Mouse (Mus musculus) mouse embryonic stem cell (cell line): ENCODE measurements around the gene Mettl5.

Experiments
- in situ Hi-C, 2 experiments: fragments of 300-500 bp; cut with MboI; formaldehyde crosslinking; loops; 1 replicate in 1 of 2; 3 replicates in 1 of 2; pipeline ENCODE4 v1.14.3; 2019 to 2020; ENCODE audit warnings: low sequenced_read_pairs in 2 of 2, low pct_unique_long_range_greater_than_20kb in 1 of 2, mixed read lengths in 1 of 2; ENCODE audit not compliant: unreplicated experiment in 1 of 2

The Mettl5 gene

DNA sequence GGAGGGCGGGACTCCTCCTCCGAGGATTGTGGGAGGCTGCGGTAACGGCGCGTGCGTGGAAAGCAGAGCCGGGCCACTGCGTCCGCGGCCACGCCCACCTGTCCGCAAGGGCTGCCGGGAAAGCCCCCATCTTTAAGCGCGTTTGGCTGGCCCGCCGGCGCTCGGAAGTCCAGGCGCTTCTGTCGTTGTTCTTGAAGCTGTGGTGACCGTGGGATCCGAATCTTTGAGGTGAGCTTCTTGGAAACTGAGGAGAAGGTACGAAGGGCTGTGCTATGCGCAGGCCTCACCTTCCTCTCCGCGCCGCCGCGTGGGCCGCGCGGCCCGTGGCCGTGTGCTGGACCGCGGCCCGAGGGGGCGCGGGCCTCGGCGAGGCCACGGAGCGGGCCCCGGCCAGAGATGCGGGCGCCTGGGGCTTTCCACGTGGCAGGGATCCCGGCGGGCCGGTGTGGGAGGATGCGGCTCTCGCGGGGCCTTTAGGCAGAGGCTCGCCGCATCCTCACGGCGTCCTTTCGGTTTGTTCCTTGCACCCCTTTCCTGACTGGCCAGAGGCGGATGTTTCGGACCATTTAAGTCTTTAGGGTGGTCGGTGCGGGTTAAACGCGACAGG, 23.8 kb downstream of the Mettl5 start, which contains the start of gene Ssb:
TSS of gene Ssb (plus strand) at position 78 of the 607 bp plus-strand sequence.
- in situ Hi-C loops, result no loop called here

DNA sequence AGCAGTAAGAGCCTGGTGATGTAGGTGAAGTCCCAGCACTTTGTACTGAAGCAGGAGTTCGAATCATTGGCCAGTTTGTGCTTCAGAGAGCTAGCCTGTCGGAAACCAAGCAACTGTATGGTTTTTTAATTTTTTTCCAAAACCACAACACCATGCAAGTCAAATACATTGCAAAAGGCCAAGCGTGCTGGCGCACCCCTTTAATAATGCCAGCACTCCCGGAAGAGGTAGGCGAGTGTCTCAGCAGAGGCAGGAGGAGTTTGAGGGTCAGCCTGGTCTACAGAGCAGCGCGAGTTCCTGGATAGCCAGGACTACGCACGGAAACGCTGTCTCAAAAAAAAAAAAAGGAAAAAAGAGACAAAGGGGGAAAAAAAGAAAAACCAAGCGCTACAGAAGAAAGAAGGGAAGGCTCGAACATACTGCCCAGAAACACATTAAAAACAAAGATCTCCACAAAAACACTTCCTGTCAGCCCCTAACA, 24.4 kb downstream of the Mettl5 start:
- in situ Hi-C loops, result no loop called here

DNA sequence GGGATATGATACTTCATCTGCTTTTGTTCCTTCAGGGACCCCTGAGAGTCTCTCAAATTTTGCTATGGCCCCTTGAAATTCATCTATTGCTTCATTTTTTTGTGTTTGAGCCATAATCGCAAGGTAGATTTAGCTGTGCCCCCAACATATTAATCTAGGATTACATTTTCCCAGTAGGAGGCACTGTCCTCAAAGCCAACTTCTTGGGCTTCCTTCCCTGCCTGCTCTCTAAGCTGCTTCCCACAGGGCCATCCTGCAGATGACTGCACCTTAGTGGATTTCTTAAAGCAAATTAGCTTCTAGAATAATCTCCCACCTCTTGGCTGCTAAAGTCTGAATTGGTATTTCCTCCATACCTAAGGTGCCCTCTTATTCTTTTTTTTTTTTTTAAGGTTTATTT, 27.5 kb downstream of the Mettl5 start:
- in situ Hi-C loops, result no loop called here

DNA sequence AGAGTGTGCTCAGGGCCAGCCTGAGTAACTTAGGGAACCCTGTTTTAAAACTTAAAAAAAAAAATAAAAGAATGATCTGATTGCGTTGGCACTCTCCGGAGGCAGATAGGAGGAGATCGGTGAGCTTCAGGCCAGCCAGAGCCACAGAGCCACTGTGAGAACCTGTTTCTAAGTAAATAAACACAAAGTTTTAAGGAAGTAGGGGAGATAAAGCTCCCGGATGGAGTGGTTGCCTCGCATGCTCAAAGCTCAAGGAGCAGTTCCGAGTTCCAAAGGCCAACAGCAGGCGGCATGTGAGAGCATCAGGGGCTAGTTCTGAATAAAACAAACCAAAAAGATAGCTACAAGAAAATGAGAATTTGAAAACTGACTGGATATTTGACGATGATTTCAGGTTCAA, 29.0 kb downstream of the Mettl5 start:
- in situ Hi-C loops, result no loop called here

DNA sequence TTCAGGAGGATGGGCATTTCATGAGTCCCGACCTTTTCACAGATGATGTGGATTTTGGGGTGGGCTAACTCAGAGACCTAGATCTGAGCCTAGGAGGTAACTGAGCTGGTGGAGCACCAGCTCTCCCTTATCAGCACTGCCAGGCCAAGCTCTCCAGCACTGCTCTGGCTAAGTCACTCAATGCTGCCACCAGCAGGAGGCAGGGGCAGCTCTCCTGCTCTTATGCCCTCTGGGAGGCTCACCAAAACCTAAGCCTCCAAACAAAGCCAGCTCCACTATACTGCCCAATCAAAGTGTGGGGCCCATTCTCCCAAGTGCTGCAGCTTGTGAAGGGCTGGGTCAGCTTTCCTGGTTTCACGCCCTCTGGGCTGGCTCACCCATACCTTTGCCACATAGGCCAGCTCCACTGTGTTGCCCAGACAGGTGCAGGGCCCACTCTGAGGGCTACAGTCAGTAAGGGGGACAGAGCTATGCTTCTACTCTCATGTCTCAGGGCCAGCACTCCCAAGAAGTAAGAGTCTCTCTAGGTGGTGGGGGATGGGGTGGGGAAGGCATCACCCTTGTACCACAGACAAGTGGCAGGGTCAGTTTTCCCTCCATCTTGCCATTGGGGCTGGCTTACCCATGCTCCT, 33.9 kb downstream of the Mettl5 start:
- in situ Hi-C loops, result no loop called here

DNA sequence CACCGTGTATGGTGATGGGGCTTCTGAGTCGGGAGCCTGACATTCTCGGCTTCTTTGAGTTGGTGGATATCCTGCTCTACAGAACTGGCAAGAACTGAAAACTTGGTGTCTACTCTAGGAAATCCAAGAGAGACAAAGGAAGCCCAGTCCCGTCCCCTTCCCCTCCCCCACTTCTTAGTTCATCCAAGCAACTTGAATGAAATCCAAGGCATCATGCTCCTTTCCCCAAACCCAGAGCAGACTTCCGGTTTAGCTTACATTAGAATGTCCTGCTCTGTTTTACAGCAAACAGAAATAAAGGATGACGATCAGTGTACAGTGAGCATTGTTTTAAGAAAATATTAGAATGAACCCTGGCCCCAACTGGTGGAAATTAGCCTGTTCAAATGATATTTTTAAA, 36.2 kb downstream of the Mettl5 start:
- in situ Hi-C loops, result no loop called here

DNA sequence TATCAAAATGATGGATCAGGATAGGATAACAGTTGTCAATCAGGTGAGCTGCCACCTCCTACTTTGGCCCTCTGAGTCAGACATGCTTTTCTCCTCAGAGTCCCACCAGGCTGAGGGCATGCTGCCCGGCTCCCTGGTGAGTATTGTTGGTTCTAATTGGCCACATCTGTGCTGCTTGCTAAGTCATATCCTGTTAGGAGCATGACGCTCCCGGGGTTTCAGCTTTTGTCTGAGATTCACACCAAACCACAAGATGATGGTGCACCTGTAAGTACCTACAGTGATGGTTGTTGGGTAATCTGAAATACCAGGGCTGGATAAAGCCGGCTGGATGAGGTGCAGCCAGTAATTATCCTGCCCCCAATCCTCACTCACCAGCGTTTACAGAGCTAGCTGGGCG, 45.2 kb downstream of the Mettl5 start:
- in situ Hi-C loops, result no loop called here

DNA sequence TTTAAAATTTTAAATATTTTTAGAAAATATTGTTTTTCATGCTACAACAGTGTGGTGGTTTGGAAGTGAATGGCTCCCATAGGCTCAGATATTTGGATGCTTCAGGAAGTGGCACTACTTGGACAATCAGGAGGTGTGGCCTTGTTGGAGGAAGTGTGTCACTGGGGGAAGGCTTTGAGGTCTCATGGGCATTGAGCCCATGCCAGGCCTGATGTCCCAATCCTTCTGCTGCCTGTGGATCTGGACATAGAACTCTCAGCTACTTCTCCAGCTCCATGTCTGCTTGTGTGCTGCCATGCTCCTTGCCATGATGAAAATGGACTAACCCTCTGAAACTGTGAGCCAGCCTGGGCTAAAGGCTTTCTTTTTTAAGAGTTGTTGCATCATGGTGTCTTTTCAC, 46.7 kb downstream of the Mettl5 start:
- in situ Hi-C loops, result no loop called here

DNA sequence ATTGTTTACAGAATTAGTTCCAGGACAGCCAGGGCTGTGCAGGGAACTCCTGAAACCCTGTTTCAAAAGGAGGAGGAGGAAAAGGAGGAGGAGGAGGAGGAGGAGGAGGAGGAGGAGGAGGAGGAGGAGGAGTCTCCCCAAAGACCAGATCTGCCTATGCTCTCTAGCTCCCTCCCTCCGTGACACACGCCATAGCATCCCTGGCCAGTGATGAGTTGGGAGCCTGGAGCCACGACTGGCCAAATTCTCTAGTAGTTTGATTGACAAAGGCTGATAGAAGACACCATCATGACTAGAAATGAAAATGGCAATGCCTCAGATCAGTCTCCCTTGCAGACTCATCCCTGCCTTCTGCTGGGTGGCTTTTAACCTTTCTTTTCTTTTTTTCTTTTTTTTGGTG, 47.4 kb downstream of the Mettl5 start:
- in situ Hi-C loops, result no loop called here

DNA sequence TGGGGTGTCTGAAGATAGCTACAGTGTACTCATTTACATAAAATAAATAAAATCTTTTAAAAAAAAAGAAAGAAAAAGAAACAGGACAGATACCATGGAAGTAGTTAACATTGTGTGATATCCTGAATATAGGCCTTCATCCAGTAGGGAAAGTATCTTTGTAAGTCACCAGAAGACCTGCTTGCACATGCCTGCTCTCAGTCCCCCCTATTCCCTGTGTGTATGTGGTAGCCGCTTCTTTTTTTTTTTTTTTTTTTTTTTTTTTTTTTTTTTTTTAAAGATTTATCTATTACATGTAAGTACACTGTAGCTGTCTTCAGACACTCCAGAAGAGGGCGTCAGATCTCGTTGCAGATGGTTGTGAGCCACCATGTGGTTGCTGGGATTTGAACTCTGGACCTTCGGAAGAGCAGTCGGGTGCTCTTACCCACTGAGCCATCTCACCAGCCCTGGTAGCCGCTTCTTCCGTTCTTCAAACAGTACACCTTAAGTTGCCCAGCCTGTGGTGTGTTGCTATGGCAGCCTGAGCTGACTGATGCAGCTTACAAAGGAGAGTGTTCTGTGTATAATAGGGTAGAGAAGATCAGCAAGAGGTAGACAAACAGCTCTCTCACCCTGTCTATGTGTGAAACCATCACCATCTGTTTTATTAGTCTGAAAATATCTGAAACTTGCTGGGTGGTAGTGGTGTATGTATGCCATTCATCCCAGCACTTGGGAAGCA, 48.0 kb downstream of the Mettl5 start:
- in situ Hi-C loops, result no loop called here

DNA sequence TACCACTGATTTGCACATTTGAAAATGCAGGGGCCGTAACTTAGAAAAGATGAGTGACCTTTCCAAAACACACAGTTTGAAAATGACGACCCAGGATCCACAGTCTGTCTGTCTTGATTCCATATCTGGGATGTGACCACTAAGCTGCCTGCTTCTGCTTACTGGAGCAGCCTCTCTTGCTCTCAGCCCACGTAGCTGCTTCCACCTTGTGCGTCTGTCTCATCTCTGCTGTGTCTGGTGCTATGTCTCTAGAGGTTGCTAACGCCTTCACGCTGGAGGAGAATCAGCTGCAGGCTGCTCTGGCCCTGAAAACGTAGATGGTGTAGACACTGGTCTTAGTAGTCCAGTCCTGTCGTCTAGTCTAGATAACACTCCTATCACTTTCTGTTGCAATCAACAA, 55.3 kb downstream of the Mettl5 start:
- in situ Hi-C loops, result no loop called here

DNA sequence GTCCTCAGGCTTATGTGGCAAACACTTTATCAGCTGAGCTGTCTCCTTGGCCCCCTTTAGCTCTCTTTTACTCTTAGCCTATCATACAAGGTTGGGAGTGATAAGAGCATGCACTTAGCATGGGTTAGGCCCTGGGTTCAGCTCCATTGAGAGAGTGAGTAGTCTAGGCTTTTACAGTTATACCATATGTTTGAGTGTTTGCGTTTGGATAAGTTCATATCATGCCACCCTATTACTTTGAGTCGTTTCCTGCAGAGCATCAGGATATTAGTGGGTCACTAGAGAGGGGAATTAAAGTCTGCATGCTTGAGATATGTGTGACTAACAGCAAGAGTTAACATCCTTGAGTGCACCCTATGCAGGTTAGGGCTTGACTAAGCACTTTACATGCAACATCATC, 55.7 kb downstream of the Mettl5 start:
- in situ Hi-C loops, result no loop called here

DNA sequence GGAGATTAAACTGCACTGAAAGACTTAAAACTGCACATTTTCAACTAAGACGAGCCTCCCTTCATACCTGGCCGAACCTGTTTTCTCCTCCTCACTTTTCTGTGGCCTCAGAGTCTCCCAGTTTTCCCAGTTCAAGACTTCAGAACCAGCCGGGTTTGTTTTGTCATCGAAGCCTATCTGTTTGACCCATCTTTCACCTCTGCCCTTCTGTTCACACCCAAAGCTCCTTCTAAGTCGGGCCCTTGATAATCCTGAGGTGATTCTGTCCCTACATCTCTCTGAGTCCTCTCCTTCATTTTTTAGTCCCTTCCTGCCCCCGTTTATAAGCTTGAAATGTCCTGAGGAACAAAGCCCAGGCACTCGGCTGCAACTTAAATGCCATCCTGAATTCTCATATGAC, 57.4 kb downstream of the Mettl5 start:
- in situ Hi-C loops, result no loop called here

DNA sequence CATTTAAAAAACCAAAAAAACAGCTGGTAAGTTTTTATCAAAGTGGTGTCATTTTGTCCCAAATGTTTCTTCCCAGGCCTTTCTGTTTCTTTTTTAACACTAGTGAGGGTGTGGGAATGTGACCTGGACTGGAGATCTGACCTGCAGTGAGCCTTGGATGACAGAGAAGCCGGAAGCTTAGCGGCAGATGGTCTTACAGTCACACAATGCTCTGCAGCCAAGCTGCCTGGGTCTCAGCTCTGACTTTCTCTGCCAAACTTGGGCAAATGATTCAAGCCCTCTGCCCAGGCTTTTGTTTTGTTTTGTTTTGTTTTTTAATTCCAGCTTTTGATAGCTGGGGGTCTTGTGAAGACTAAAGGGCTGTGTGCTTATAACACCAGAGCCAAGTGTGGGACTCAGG, 59.0 kb downstream of the Mettl5 start:
- in situ Hi-C loops, result no loop called here

DNA sequence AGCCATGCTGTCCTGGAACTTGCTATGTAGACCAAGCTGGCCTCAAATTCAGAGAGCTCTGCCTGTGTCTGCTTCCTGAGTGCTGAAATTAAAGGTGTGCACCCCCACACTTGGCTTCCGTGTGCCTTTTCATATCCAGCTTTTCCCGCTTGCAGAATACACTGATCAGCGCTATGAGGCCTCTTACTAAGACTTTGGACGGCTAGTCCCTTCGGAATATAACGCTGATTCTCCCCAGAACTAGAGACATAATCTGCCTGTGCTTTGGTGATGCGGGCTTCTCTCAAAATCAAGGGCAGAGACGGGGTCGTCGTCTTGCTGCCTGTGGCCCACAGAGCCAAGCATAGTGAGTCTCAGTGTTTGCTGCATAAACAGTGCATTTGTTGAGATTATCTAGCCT, 59.5 kb downstream of the Mettl5 start:
- in situ Hi-C loops, result no loop called here

DNA sequence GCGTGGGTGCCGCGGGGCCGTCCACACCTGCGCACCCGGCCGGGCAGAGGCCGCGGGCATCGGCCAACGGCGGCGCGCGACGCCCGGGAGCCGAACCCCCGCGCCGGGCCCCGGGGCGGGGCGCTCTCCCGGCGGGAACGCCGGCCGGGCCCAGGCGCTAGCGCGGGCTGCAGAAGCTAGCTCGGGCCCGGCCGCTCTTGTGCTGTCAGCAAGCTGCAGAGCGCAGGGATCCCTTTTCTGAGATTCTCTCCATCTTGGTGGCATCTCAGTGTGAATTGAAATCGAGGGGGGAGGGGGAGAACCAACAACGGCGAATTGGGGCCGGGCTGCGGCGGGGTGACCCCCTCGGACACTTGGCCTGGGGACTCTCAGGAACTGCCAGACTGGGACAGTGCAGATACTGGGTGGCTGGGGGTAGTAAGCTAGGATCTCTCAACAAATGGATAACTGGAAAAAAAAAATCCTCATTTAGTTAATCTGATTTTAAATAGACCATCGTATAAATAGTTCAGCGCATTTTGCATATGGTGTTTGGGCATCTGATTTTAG, 62.2 kb downstream of the Mettl5 start:
- in situ Hi-C loops, result no loop called here

DNA sequence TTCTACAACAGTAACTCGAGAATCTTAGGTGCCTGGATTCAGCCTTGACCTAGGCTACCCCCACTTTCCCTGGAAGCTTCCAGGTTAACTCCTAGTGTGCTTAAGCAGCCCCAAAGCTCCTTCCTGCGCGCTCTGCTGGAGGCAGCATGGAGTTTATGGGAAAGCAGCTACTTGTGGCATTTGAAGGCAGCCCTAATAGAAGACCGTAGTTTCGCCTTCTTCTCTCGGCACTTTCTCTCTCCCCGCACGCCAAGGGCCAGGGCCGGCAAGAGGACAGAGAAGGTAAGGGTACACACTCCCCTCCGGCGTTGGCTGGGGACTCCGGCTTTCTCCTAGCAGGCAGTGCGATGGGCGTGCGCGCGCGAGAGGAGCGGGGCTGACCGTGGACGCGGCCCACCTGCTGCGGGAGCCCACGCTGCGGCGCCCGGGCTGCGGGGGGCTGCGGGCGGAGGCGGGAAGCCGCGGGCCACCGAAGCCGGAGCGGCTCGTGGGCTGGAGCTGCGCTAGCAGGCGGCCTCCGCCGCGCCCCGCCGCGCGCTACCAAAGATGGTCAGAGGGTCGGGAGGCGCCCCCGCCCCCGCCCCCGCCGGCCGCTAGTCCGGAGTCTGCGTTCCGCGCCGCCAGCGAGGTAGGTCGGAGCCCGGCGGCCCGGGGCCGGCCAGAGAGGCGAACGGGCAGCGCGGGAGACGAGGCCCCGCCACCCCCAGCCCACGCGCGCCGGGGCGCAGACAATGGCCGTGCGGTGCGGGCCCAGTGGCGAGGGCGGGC, 62.9 kb downstream of the Mettl5 start:
- in situ Hi-C loops, result no loop called here

DNA sequence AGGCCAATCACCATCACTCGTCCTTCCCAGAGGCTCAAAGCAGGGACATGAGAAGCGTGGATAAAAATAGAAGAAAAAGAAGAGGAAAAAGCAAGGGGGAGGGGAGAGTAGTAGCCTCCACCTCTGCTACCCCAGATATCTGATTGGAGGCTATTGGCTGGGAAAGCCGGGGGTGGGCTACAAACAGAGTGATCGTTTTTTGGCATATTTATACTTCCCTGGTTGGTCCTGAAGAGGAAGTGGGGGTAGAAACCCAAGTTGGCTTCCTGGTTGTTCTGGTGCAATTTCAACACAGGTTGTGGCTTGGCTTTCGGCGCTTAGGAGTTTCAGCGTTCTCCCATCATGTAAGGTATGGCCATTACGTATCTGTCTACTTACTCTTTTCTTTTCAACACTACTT, 63.7 kb downstream of the Mettl5 start, which contains the start of gene Klhl23:
TSS of gene Klhl23 (plus strand) at position 234 of the 400 bp plus-strand sequence.
- in situ Hi-C loops, result no loop called here
